Mouse (Mus musculus): ENCODE measurements around the gene Mymx. TPM values are rescaled to one million over a fixed set of nuclear protein-coding genes. Genes with fewer than 3 reads are reported as not detected.
A peak's percentile ranks its signal among the peaks of the same experiment; 100 is the strongest.

Mymx gene
- polyA plus RNA-seq, 1 experiment: 6.4 TPM

GRCm38 (mm10) chr17:45594881-45595735 is 6.8 kb downstream of the Mymx start:
- peaks cover 28% of the 10 kb centered on the region for H3K4me1 ChIP-seq (ENCODE audit: control insufficient read depth, insufficient read depth, low read length)
- H3K27me3 ChIP-seq (replicated peaks; ENCODE audit: control insufficient read depth, insufficient read depth, low read length): no peaks in the 10 kb centered on the region
- TF ChIP-seq POLR2A (IDR thresholded peaks at IDR 0.05; ENCODE audit: low read depth, low read length): peak; percentile 4
- no peak for TF ChIP-seq CTCF (conservative IDR thresholded peaks at IDR 0.05; ENCODE audit: insufficient read depth, insufficient read length, low read depth, low read length)
- WGBS: 4% methylated on average over 58 of the region's 58 CpGs
- H3K27ac ChIP-seq (ENCODE audit: insufficient read depth, low read depth, low read length): peak overlapping the region; percentile 44
- no peaks in the 10 kb centered on the region for H3K36me3 ChIP-seq (ENCODE audit: control insufficient read depth, insufficient read depth, low read length)
- peak overlapping the region; percentile 66 for H3K4me3 ChIP-seq (ENCODE audit: insufficient read depth, low read depth, low read length)
- DNase-seq: peak; percentile 80

- Histone ChIP-seq H3K4me3 (ENCODE audit: insufficient read depth, low read depth, low read length) (peak overlapping the region; percentile 12; the same call in 1 of the 2 replicates), H3K36me3 (ENCODE audit: control insufficient read depth, insufficient read depth, low read length) (no peaks in the 10 kb centered on the region), H3K27me3 (replicated peaks; ENCODE audit: control insufficient read depth, insufficient read depth, low read length) (no peaks in the 10 kb centered on the region), H3K27ac (ENCODE audit: insufficient read depth, low read depth, low read length) (no peak overlapping the region), H3K4me1 (ENCODE audit: control insufficient read depth, insufficient read depth, low read length) (peaks cover 28% of the 10 kb centered on the region)
- no peak for DNase-seq
- TF ChIP-seq CTCF (conservative IDR thresholded peaks at IDR 0.05; ENCODE audit: insufficient read depth, insufficient read length, low read depth, low read length) (no peak), POLR2A (IDR thresholded peaks at IDR 0.05; ENCODE audit: low read depth, low read length) (no peak)
- 56% methylated on average over 8 of the region's 8 CpGs for WGBS
Observed at GRCm38 (mm10) chr17:45594195-45594594, 7.7 kb downstream of the Mymx start.

GRCm38 (mm10) chr17:45593479-45593878 is 8.4 kb downstream of the Mymx start:
- peak overlapping the region; percentile 92 for H3K27ac ChIP-seq (ENCODE audit: insufficient read depth, low read depth, low read length)
- H3K36me3 ChIP-seq (ENCODE audit: control insufficient read depth, insufficient read depth, low read length): no peaks in the 10 kb centered on the region
- DNase-seq: peak; percentile 53
- H3K4me3 ChIP-seq (ENCODE audit: insufficient read depth, low read depth, low read length): peak overlapping the region; percentile 13; the same call in 1 of the 2 replicates
- TF ChIP-seq POLR2A (IDR thresholded peaks at IDR 0.05; ENCODE audit: low read depth, low read length): no peak
- peak; percentile 37; the same call in 1 of the 2 replicates for TF ChIP-seq CTCF (conservative IDR thresholded peaks at IDR 0.05; ENCODE audit: insufficient read depth, insufficient read length, low read depth, low read length)
- 45% methylated on average over 8 of the region's 8 CpGs for WGBS
- H3K27me3 ChIP-seq (replicated peaks; ENCODE audit: control insufficient read depth, insufficient read depth, low read length): no peaks in the 10 kb centered on the region
- H3K4me1 ChIP-seq (ENCODE audit: control insufficient read depth, insufficient read depth, low read length): peaks cover 28% of the 10 kb centered on the region

- Histone ChIP-seq H3K4me1 (ENCODE audit: control insufficient read depth, insufficient read depth, low read length) (peaks cover 28% of the 10 kb centered on the region), H3K27ac (ENCODE audit: insufficient read depth, low read depth, low read length) (peak overlapping the region; percentile 92), H3K27me3 (replicated peaks; ENCODE audit: control insufficient read depth, insufficient read depth, low read length) (no peaks in the 10 kb centered on the region), H3K4me3 (ENCODE audit: insufficient read depth, low read depth, low read length) (peak overlapping the region; percentile 34), H3K36me3 (ENCODE audit: control insufficient read depth, insufficient read depth, low read length) (no peaks in the 10 kb centered on the region)
- DNase-seq: peak; percentile 70
- no peak for TF ChIP-seq POLR2A (IDR thresholded peaks at IDR 0.05; ENCODE audit: low read depth, low read length)
- TF ChIP-seq CTCF (conservative IDR thresholded peaks at IDR 0.05; ENCODE audit: insufficient read depth, insufficient read length, low read depth, low read length): no peak
- WGBS: 47% methylated on average over 8 of the region's 8 CpGs
Observed at GRCm38 (mm10) chr17:45592606-45593431, 9.1 kb downstream of the Mymx start.

GRCm38 (mm10) chr17:45591701-45592605 is 9.9 kb downstream of the Mymx start:
- Histone ChIP-seq H3K36me3 (ENCODE audit: control insufficient read depth, insufficient read depth, low read length) (no peaks in the 10 kb centered on the region), H3K27me3 (replicated peaks; ENCODE audit: control insufficient read depth, insufficient read depth, low read length) (no peaks in the 10 kb centered on the region), H3K27ac (ENCODE audit: insufficient read depth, low read depth, low read length) (peak overlapping the region; percentile 92), H3K4me1 (ENCODE audit: control insufficient read depth, insufficient read depth, low read length) (peaks cover 25% of the 10 kb centered on the region), H3K4me3 (ENCODE audit: insufficient read depth, low read depth, low read length) (peak overlapping the region; percentile 34)
- 26% methylated on average over 16 of the region's 16 CpGs for whole genome bisulfite sequencing
- peak; percentile 66 for DNase-seq
- TF ChIP-seq POLR2A (IDR thresholded peaks at IDR 0.05; ENCODE audit: low read depth, low read length): no peak
- TF ChIP-seq CTCF (conservative IDR thresholded peaks at IDR 0.05; ENCODE audit: insufficient read depth, insufficient read length, low read depth, low read length): no peak

- peak; percentile 13 for DNase-seq
- H3K36me3 ChIP-seq (ENCODE audit: control insufficient read depth, insufficient read depth, low read length): no peaks in the 10 kb centered on the region
- no peak for TF ChIP-seq POLR2A (IDR thresholded peaks at IDR 0.05; ENCODE audit: low read depth, low read length)
- TF ChIP-seq CTCF (conservative IDR thresholded peaks at IDR 0.05; ENCODE audit: insufficient read depth, insufficient read length, low read depth, low read length): no peak
- H3K4me1 ChIP-seq (ENCODE audit: control insufficient read depth, insufficient read depth, low read length): peaks cover 14% of the 10 kb centered on the region
- no peaks in the 10 kb centered on the region for H3K27me3 ChIP-seq (replicated peaks; ENCODE audit: control insufficient read depth, insufficient read depth, low read length)
- H3K27ac ChIP-seq (ENCODE audit: insufficient read depth, low read depth, low read length): no peak overlapping the region
- WGBS: 81% methylated on average over 6 of the region's 6 CpGs
- no peak overlapping the region for H3K4me3 ChIP-seq (ENCODE audit: insufficient read depth, low read depth, low read length)
Observed at GRCm38 (mm10) chr17:45590410-45590809, 11.5 kb downstream of the Mymx start.
